Mouse (Mus musculus) liver, adult 2 months (tissue): ENCODE measurements around the gene 4930516K23Rik. TPM values are rescaled to one million over a fixed set of nuclear protein-coding genes. Genes with fewer than 3 reads are reported as not detected.

Source experiments
- DNase-seq: peaks from one replicate; pipeline ENCODE4 v3.0.0-alpha.2; 2011; ENCODE audit warnings: low read depth, low spot score; ENCODE audit errors: extremely low read depth
- H3K27ac ChIP-seq: fragments of 200-500 bp; replicated peaks from 2 replicates; pipeline ENCODE4 v1.5.1; 2012; ENCODE audit warnings: low read depth, mild to moderate bottlenecking, control low read depth, inconsistent platforms, low read length; ENCODE audit not compliant: insufficient read depth
- H3K27me3 ChIP-seq: fragments of 200-500 bp; 2 replicates; pipeline ENCODE4 v1.6.1; 2012; ENCODE audit warnings: mild to moderate bottlenecking, moderate library complexity, low read length, inconsistent platforms; ENCODE audit not compliant: control insufficient read depth, insufficient read depth
- H3K36me3 ChIP-seq: fragments of 200-500 bp; 2 replicates; pipeline ENCODE4 v1.6.1; 2012; ENCODE audit warnings: low read length, inconsistent platforms; ENCODE audit not compliant: control insufficient read depth, insufficient read depth
- H3K4me1 ChIP-seq: fragments of 200-500 bp; 2 replicates; pipeline ENCODE4 v1.6.1; 2011; ENCODE audit warnings: low read length; ENCODE audit not compliant: control insufficient read depth, insufficient read depth
- H3K4me3 ChIP-seq: fragments of 200-500 bp; 2 replicates; pipeline ENCODE4 v1.5.1; 2011; ENCODE audit warnings: low read depth, mild to moderate bottlenecking, control low read depth, low read length, moderate library complexity; ENCODE audit not compliant: insufficient read depth
- H3K79me2 ChIP-seq: fragments of 200-500 bp; 2 replicates; pipeline ENCODE4 v1.6.1; 2012; ENCODE audit warnings: inconsistent platforms, mild to moderate bottlenecking, low read length, moderate library complexity; ENCODE audit not compliant: control insufficient read depth, insufficient read depth
- H3K9ac ChIP-seq: fragments of 200-500 bp; 2 replicates; pipeline ENCODE4 v1.6.1; 2012; ENCODE audit warnings: low read depth, mild to moderate bottlenecking, control low read depth, inconsistent platforms, low read length
- CTCF ChIP-seq: fragments of 200-500 bp; IDR thresholded peaks from 2 replicates; pipeline ENCODE4 v1.5.1; 2011; ENCODE audit warnings: low read depth, low read length, control low read depth
- POLR2A ChIP-seq: fragments of 200-500 bp; IDR thresholded peaks from 2 replicates; pipeline ENCODE4 v1.6.1; 2011; ENCODE audit warnings: low read length, control low read depth; ENCODE audit not compliant: insufficient read depth; ENCODE audit errors: extremely low read depth
- WGBS: fragments of 180-500 bp; shearing (Covaris S2); methylation state at CpG from one replicate; pipeline ENCODE4 v1.1.7; 2018; 5-methylcytosine and 5-hydroxymethylcytosine counted together
- polyA plus RNA-seq: library from polyadenylated mRNA; depleted of rRNA; stranded (reverse); fragments of >200 nt; gene quantifications from 2 replicates; pipeline ENCODE4 v1.2.3, GENCODE M21; 2012
- total RNA-seq: library from RNA; depleted of rRNA; stranded (reverse); fragments of >200 nt; gene quantifications from 2 replicates; pipeline ENCODE4 v1.2.3, GENCODE M21; 2014

4930516K23Rik gene
- total and polyA plus RNA-seq, 2 experiments: not detected

GRCm38 (mm10) chr7:104052566-104052965, 8.7 kb downstream of the 4930516K23Rik start, which contains the start of gene Olfr642:
TSS of gene Olfr642 (minus strand) at chr7:104052666.
- Histone ChIP-seq H3K4me1 (no peaks in the 10 kb centered on the region), H3K4me3 (no peak within 1 kb of the TSS), H3K9ac (no peak within 1 kb of the TSS), H3K27me3 (no peaks in the 10 kb centered on the region), H3K36me3 (no peaks in the 10 kb centered on the region), H3K27ac (no peak within 1 kb of the TSS), H3K79me2 (no peaks in the 10 kb centered on the region)
- WGBS: 58% methylated on average over 1 of the region's 1 CpGs
- no peak for TF ChIP-seq POLR2A
- no peak for TF ChIP-seq CTCF
- no peak for DNase-seq

GRCm38 (mm10) chr7:104050745-104051144, 10.5 kb downstream of the 4930516K23Rik start:
- H3K27me3 ChIP-seq: no peaks in the 10 kb centered on the region
- DNase-seq: no peak
- H3K27ac ChIP-seq: no peak overlapping the region
- no peaks in the 10 kb centered on the region for H3K36me3 ChIP-seq
- H3K4me3 ChIP-seq: no peak overlapping the region
- H3K9ac ChIP-seq: no peak overlapping the region
- no peak for TF ChIP-seq CTCF
- no peak for TF ChIP-seq POLR2A
- no peaks in the 10 kb centered on the region for H3K4me1 ChIP-seq
- no peaks in the 10 kb centered on the region for H3K79me2 ChIP-seq
- WGBS: 83% methylated on average over 4 of the region's 4 CpGs

- Histone ChIP-seq H3K4me1 (no peaks in the 10 kb centered on the region), H3K4me3 (no peak within 1 kb of the TSS), H3K79me2 (no peaks in the 10 kb centered on the region), H3K36me3 (no peaks in the 10 kb centered on the region), H3K27me3 (no peaks in the 10 kb centered on the region), H3K27ac (no peak within 1 kb of the TSS), H3K9ac (no peak within 1 kb of the TSS)
- TF ChIP-seq CTCF (no peak), POLR2A (no peak)
- DNase-seq: no peak
- 49% methylated on average over 1 of the region's 1 CpGs for WGBS
These were observed 26.1 kb downstream of the 4930516K23Rik start, which contains the start of gene Olfr641 for GRCm38 (mm10) chr7:104035145-104035544. TSS of gene Olfr641 (plus strand) at chr7:104035445.

GRCm38 (mm10) chr7:104026978-104027377, 34.3 kb downstream of the 4930516K23Rik start:
- H3K4me3 ChIP-seq: no peak overlapping the region
- no peaks in the 10 kb centered on the region for H3K4me1 ChIP-seq
- WGBS: 67% methylated on average over 3 of the region's 3 CpGs
- TF ChIP-seq CTCF (no peak), POLR2A (no peak)
- DNase-seq: no peak
- H3K27me3 ChIP-seq: no peaks in the 10 kb centered on the region
- H3K27ac ChIP-seq: no peak overlapping the region
- no peak overlapping the region for H3K9ac ChIP-seq
- no peaks in the 10 kb centered on the region for H3K36me3 ChIP-seq
- H3K79me2 ChIP-seq: no peaks in the 10 kb centered on the region

GRCm38 (mm10) chr7:104025473-104025872, 35.8 kb downstream of the 4930516K23Rik start, which contains the start of gene Olfr640:
TSS of gene Olfr640 (minus strand) at chr7:104025573.
- Histone ChIP-seq H3K9ac (no peak within 1 kb of the TSS), H3K36me3 (no peaks in the 10 kb centered on the region), H3K79me2 (no peaks in the 10 kb centered on the region), H3K4me1 (no peaks in the 10 kb centered on the region), H3K4me3 (no peak within 1 kb of the TSS), H3K27me3 (no peaks in the 10 kb centered on the region), H3K27ac (no peak within 1 kb of the TSS)
- TF ChIP-seq POLR2A: no peak
- no peak for TF ChIP-seq CTCF
- WGBS: 77% methylated on average over 6 of the region's 6 CpGs
- no peak for DNase-seq

GRCm38 (mm10) chr7:104021651-104022050, 39.6 kb downstream of the 4930516K23Rik start:
- no peak overlapping the region for H3K4me3 ChIP-seq
- no peak overlapping the region for H3K9ac ChIP-seq
- no peaks in the 10 kb centered on the region for H3K4me1 ChIP-seq
- WGBS: 82% methylated on average over 6 of the region's 6 CpGs
- no peak overlapping the region for H3K27ac ChIP-seq
- DNase-seq: no peak
- TF ChIP-seq POLR2A: no peak
- TF ChIP-seq CTCF: no peak
- H3K27me3 ChIP-seq: no peaks in the 10 kb centered on the region
- H3K36me3 ChIP-seq: no peaks in the 10 kb centered on the region
- no peaks in the 10 kb centered on the region for H3K79me2 ChIP-seq
